7 mouse cellular contexts compared by ENCODE assay signal in genomic region chr15:91754546-91754945, GRCm38 (mm10).
DNase-seq lines count a peak whose midpoint lies in the region; ATAC-seq and TF ChIP-seq lines count a peak whose summit lies in the region.

No protein-coding gene starts in this region.

- H3K9ac ChIP-seq in embryonic facial prominence, embryonic 11.5 days (replicated peaks; ENCODE audit: low read length), result no peak overlapping the region
- H3K9ac ChIP-seq in hindbrain, embryonic 16.5 days (ENCODE audit: low read depth, low read length), result no peak overlapping the region
- H3K9ac ChIP-seq in limb, embryonic 14.5 days (ENCODE audit: low read depth, low read length, severe bottlenecking), result no peak overlapping the region

- H3K27me3 ChIP-seq in embryonic facial prominence, embryonic 11.5 days (ENCODE audit: control insufficient read depth, insufficient read depth, low read length), result no peaks in the 10 kb centered on the region
- H3K27me3 ChIP-seq in hindbrain, embryonic 16.5 days (replicated peaks; ENCODE audit: control insufficient read depth, insufficient read depth, low read length), result no peaks in the 10 kb centered on the region
- H3K27me3 ChIP-seq in limb, embryonic 14.5 days (ENCODE audit: control insufficient read depth, insufficient read depth, low read length), result no peaks in the 10 kb centered on the region

- no peak for TF ChIP-seq POLR2A in brain, embryonic 14.5 days (IDR thresholded peaks at IDR 0.05; ENCODE audit: borderline replicate concordance, extremely low read depth, insufficient read depth, insufficient read length, poor library complexity, severe bottlenecking)
- no peak for TF ChIP-seq POLR2A in limb, embryonic 14.5 days (IDR thresholded peaks at IDR 0.05; ENCODE audit: borderline replicate concordance, extremely low read depth, insufficient read depth, insufficient read length)

- H3K36me3 ChIP-seq in embryonic facial prominence, embryonic 11.5 days (replicated peaks; ENCODE audit: control insufficient read depth, insufficient read depth, low read depth, low read length), result no peaks in the 10 kb centered on the region
- H3K36me3 ChIP-seq in hindbrain, embryonic 16.5 days (ENCODE audit: control insufficient read depth, insufficient read depth, low read length), result no peaks in the 10 kb centered on the region
- H3K36me3 ChIP-seq in limb, embryonic 14.5 days (ENCODE audit: control insufficient read depth, insufficient read depth, low read length), result 0 out of 2 replicates have a peak, but pooled peaks cover 7% of the 10 kb centered on the region

- H3K4me1 ChIP-seq in embryonic facial prominence, embryonic 11.5 days (ENCODE audit: control insufficient read depth, insufficient read depth, low read length), result no peaks in the 10 kb centered on the region
- no peaks in the 10 kb centered on the region for H3K4me1 ChIP-seq in hindbrain, embryonic 16.5 days (ENCODE audit: control insufficient read depth, insufficient read depth, low read depth, low read length)
- no peaks in the 10 kb centered on the region for H3K4me1 ChIP-seq in limb, embryonic 14.5 days (ENCODE audit: control insufficient read depth, insufficient read depth, low read length)

- H3K4me2 ChIP-seq in embryonic facial prominence, embryonic 11.5 days (ENCODE audit: low read depth, low read length), result no peak overlapping the region
- H3K4me2 ChIP-seq in hindbrain, embryonic 16.5 days (ENCODE audit: low read length), result peak overlapping the region; percentile 32
- no peak overlapping the region for H3K4me2 ChIP-seq in limb, embryonic 14.5 days (replicated peaks; ENCODE audit: low read depth, low read length, severe bottlenecking)

- peak; percentile 8 for DNase-seq in ovary, postnatal 10 days (ENCODE audit: low spot score)
- DNase-seq in ovary, adult 18-20 months (ENCODE audit: low spot score), result no peak
- DNase-seq in brain, embryonic 14.5 days (ENCODE audit: low read depth), result peak; percentile 85
- DNase-seq in embryonic facial prominence, embryonic 11.5 days (ENCODE audit: low spot score), result peak; percentile 80
- DNase-seq in limb, embryonic 14.5 days (ENCODE audit: low spot score), result peak; percentile 88
- DNase-seq in right cerebral cortex, postnatal 25 days, result peak; percentile 47

- H3K9me3 ChIP-seq in embryonic facial prominence, embryonic 11.5 days (replicated peaks; ENCODE audit: control insufficient read depth, low read length), result no peaks in the 10 kb centered on the region
- H3K9me3 ChIP-seq in hindbrain, embryonic 16.5 days (ENCODE audit: control insufficient read depth, low read length), result no peaks in the 10 kb centered on the region
- no peaks in the 10 kb centered on the region for H3K9me3 ChIP-seq in limb, embryonic 14.5 days (ENCODE audit: control insufficient read depth, low read length)

- 26% methylated on average over 3 of the region's 3 CpGs for WGBS in embryonic facial prominence, embryonic 11.5 days
- WGBS in hindbrain, embryonic 16.5 days, result 28% methylated on average over 3 of the region's 3 CpGs
- WGBS in limb, embryonic 14.5 days, result 14% methylated on average over 3 of the region's 3 CpGs

- no peak for ATAC-seq in embryonic facial prominence, embryonic 11.5 days (replicated peaks; ENCODE audit: insufficient number of reproducible peaks, low FRiP score, low TSS enrichment, low read depth)
- no peak for ATAC-seq in hindbrain, embryonic 16.5 days
- ATAC-seq in limb, embryonic 14.5 days (ENCODE audit: low FRiP score, low read depth), result no peak

- H3K4me3 ChIP-seq in embryonic facial prominence, embryonic 11.5 days (ENCODE audit: low read depth, low read length), result no peak overlapping the region
- H3K4me3 ChIP-seq in hindbrain, embryonic 16.5 days (ENCODE audit: low read length), result no peak overlapping the region
- no peak overlapping the region for H3K4me3 ChIP-seq in limb, embryonic 14.5 days (replicated peaks; ENCODE audit: low read length)

- H3K27ac ChIP-seq in embryonic facial prominence, embryonic 11.5 days (replicated peaks; ENCODE audit: low read depth, low read length), result no peak overlapping the region
- no peak overlapping the region for H3K27ac ChIP-seq in hindbrain, embryonic 16.5 days (ENCODE audit: low read depth, low read length)
- H3K27ac ChIP-seq in limb, embryonic 14.5 days (replicated peaks; ENCODE audit: low read depth, low read length), result no peak overlapping the region

- TF ChIP-seq CTCF in brain, embryonic 14.5 days (IDR thresholded peaks at IDR 0.05; ENCODE audit: borderline replicate concordance, extremely low read depth, insufficient read depth, insufficient read length), result peak; percentile 63; the same call in 1 of the 2 replicates
